Mouse (Mus musculus) midbrain, postnatal 0 days (tissue): ENCODE measurements at regions not wholly inside any gene's neighbourhood (a gene's known extent, or its start where the extent isn't known, plus 50 kb on each side); places are given as distances from the start of the nearest gene placed in this dataset.

Experiments
- ATAC-seq: fragments of 200-750 bp; cut with Nextera tagmentation; 2 replicates; pipeline ENCODE4 v1.8.0; 2017; ENCODE audit warnings: moderate number of reproducible peaks, mild to moderate bottlenecking, moderate TSS enrichment, moderate library complexity; ENCODE audit not compliant: low FRiP score
- DNase-seq: peaks from one replicate; pipeline ENCODE4 v3.0.0-alpha.2; 2015; ENCODE audit warnings: low spot score
- H3K27ac ChIP-seq: fragments of 300-500 bp; sonication (generic); 2 replicates; pipeline ENCODE4 v1.5.1; 2014; ENCODE audit warnings: low read depth, mild to moderate bottlenecking, low read length, mixed read lengths
- H3K27me3 ChIP-seq: fragments of 300-500 bp; sonication (generic); 2 replicates; pipeline ENCODE4 v1.6.1; 2014; ENCODE audit warnings: low read length, control low read depth, mixed read lengths; ENCODE audit not compliant: insufficient read depth
- H3K36me3 ChIP-seq: fragments of 300-500 bp; sonication (generic); 2 replicates; pipeline ENCODE4 v1.6.1; 2014; ENCODE audit warnings: low read length, control low read depth, mixed read lengths; ENCODE audit not compliant: insufficient read depth
- H3K4me1 ChIP-seq: fragments of 300-500 bp; sonication (generic); 2 replicates; pipeline ENCODE4 v1.6.1; 2014; ENCODE audit warnings: mild to moderate bottlenecking, control low read depth, antibody characterized with exemption, low read length, mixed read lengths; ENCODE audit not compliant: insufficient read depth
- H3K4me2 ChIP-seq: fragments of 300-500 bp; sonication (generic); 2 replicates; pipeline ENCODE4 v1.6.1; 2014; ENCODE audit warnings: low read depth, mild to moderate bottlenecking, low read length, mixed read lengths; ENCODE audit not compliant: poor library complexity, severe bottlenecking
- H3K4me3 ChIP-seq: fragments of 300-500 bp; sonication (generic); 2 replicates; pipeline ENCODE4 v1.5.1; 2014; ENCODE audit warnings: low read depth, mild to moderate bottlenecking, low read length, moderate library complexity
- H3K9ac ChIP-seq: fragments of 300-500 bp; sonication (generic); replicated peaks from 2 replicates; pipeline ENCODE4 v1.6.1; 2014; ENCODE audit warnings: mild to moderate bottlenecking, low read length, moderate library complexity, mixed read lengths; ENCODE audit not compliant: poor library complexity, severe bottlenecking
- H3K9me3 ChIP-seq: fragments of 300-500 bp; sonication (generic); 2 replicates; pipeline ENCODE4 v1.6.1; 2016; ENCODE audit warnings: low read length, control low read depth
- CTCF ChIP-seq: IDR thresholded peaks from 2 replicates; pipeline ENCODE4 v1.5.1; 2016; ENCODE audit warnings: antibody characterized with exemption, mild to moderate bottlenecking
- WGBS: fragments of 180-500 bp; shearing (Covaris S2); extraction: QIAGEN DNeasy Blood & Tissue Kit; methylation state at CpG from one replicate; pipeline ENCODE4 v1.1.7; 2014; 5-methylcytosine and 5-hydroxymethylcytosine counted together

- Histone ChIP-seq H3K27ac (no peak overlapping the region), H3K4me2 (no peak overlapping the region), H3K27me3 (no peaks in the 10 kb centered on the region), H3K36me3 (no peaks in the 10 kb centered on the region), H3K9me3 (no peaks in the 10 kb centered on the region), H3K9ac (no peak overlapping the region), H3K4me1 (no peaks in the 10 kb centered on the region), H3K4me3 (no peak overlapping the region)
- DNase-seq (no peak), ATAC-seq (no peak)
- 56% methylated on average over 5 of the region's 5 CpGs for WGBS
- TF ChIP-seq CTCF, result no peak
These were observed 108.9 kb upstream of the Pot1a start for GRCm38 (mm10) chr6:25917852-25918465.

GRCm38 (mm10) chr6:25914122-25914521 lies 105.1 kb upstream of the Pot1a start:
- Histone ChIP-seq H3K4me2 (no peak overlapping the region), H3K9ac (no peak overlapping the region), H3K36me3 (no peaks in the 10 kb centered on the region), H3K27me3 (no peaks in the 10 kb centered on the region), H3K4me1 (no peaks in the 10 kb centered on the region), H3K4me3 (no peak overlapping the region), H3K27ac (no peak overlapping the region), H3K9me3 (no peaks in the 10 kb centered on the region)
- TF ChIP-seq CTCF, result no peak
- DNase-seq (no peak), ATAC-seq (no peak)
- WGBS, result 92% methylated on average over 2 of the region's 2 CpGs

GRCm38 (mm10) chr6:25899944-25900343 lies 90.9 kb upstream of the Pot1a start:
- no peak for ATAC-seq
- Histone ChIP-seq H3K27me3 (no peaks in the 10 kb centered on the region), H3K4me2 (no peak overlapping the region), H3K4me1 (no peaks in the 10 kb centered on the region), H3K4me3 (no peak overlapping the region), H3K9ac (no peak overlapping the region), H3K9me3 (no peaks in the 10 kb centered on the region), H3K36me3 (no peaks in the 10 kb centered on the region), H3K27ac (no peak overlapping the region)
- TF ChIP-seq CTCF, result peak; percentile 72
- peak; percentile 14 for DNase-seq

- no peaks in the 10 kb centered on the region for H3K4me1 ChIP-seq
- H3K9me3 ChIP-seq, result no peaks in the 10 kb centered on the region
- no peak overlapping the region for H3K27ac ChIP-seq
- H3K27me3 ChIP-seq, result no peaks in the 10 kb centered on the region
- peak; percentile 63 for TF ChIP-seq CTCF
- H3K4me3 ChIP-seq, result no peak overlapping the region
- ATAC-seq, result no peak
- WGBS, result 68% methylated on average over 5 of the region's 5 CpGs
- DNase-seq, result peak; percentile 14
- no peaks in the 10 kb centered on the region for H3K36me3 ChIP-seq
- H3K4me2 ChIP-seq, result no peak overlapping the region
- H3K9ac ChIP-seq, result no peak overlapping the region
These were observed 85.6 kb upstream of the Pot1a start for GRCm38 (mm10) chr6:25894454-25895250.

GRCm38 (mm10) chr6:25867922-25868321 lies 58.9 kb upstream of the Pot1a start:
- no peak for DNase-seq
- Histone ChIP-seq H3K36me3 (no peaks in the 10 kb centered on the region), H3K9ac (no peak overlapping the region), H3K27me3 (no peaks in the 10 kb centered on the region), H3K4me1 (no peaks in the 10 kb centered on the region), H3K4me3 (no peak overlapping the region), H3K9me3 (no peaks in the 10 kb centered on the region), H3K27ac (no peak overlapping the region), H3K4me2 (no peak overlapping the region)
- ATAC-seq, result no peak
- TF ChIP-seq CTCF, result no peak
- WGBS, result 67% methylated on average over 3 of the region's 3 CpGs
